In the genomic region with DNA sequence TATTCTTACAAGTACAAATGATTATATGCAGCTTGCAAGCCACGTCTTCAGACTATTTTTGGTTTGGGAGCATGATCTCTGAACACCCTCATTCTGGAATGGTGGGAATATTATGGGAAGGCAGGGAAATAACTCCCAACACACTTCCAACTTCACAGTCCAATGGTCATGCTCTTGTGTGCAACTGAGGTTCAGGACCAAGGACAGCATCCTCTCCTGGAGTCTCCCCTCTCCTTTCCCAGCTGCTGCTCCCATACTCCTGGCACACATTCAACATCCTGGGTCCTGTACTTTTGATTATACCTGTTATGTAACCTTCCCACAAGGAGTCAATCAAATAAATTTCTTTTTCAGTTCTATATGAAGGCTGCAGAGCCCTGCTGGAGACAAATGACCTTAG, we compare ENCODE assay signal across 11 mouse cellular contexts.
DNase-seq lines count a peak whose midpoint lies in the region; ATAC-seq and TF ChIP-seq lines count a peak whose summit lies in the region.
"Had no signal": no experiment of that assay in that cellular context is flagged by ENCODE, and none has a peak within 500 bp of the region (broad histone marks: within the 10 kb centered on the region; RNA-seq: fewer than 3 reads in every experiment).

No protein-coding gene starts in this region.

- H3K4me3 ChIP-seq in forebrain, embryonic 11.5 days (ENCODE audit: low read depth, low read length), result no peak overlapping the region
- no peak overlapping the region for H3K4me3 ChIP-seq in forebrain, embryonic 14.5 days (ENCODE audit: low read depth, low read length)
- H3K4me3 ChIP-seq in liver, adult 2 months (ENCODE audit: insufficient read depth, low read depth, low read length), result no peak overlapping the region
- H3K4me3 ChIP-seq in liver, embryonic 11.5 days (ENCODE audit: low read depth, low read length), result no peak overlapping the region
- no peak overlapping the region for H3K4me3 ChIP-seq in embryonic facial prominence, embryonic 10.5 days
- no peak overlapping the region for H3K4me3 ChIP-seq in midbrain, embryonic 15.5 days

- H3K9me3 ChIP-seq in forebrain, embryonic 11.5 days (ENCODE audit: control insufficient read depth, low read length), result no peaks in the 10 kb centered on the region
- no peaks in the 10 kb centered on the region for H3K9me3 ChIP-seq in forebrain, embryonic 14.5 days (replicated peaks; ENCODE audit: control insufficient read depth, low read length)
- no peaks in the 10 kb centered on the region for H3K9me3 ChIP-seq in liver, embryonic 11.5 days (ENCODE audit: control insufficient read depth, low read length)
- H3K9me3 ChIP-seq in embryonic facial prominence, embryonic 10.5 days, result no peaks in the 10 kb centered on the region
- H3K9me3 ChIP-seq in midbrain, embryonic 15.5 days, result no peaks in the 10 kb centered on the region

- DNase-seq in forebrain, embryonic 11.5 days (ENCODE audit: low spot score), result peak; percentile 53
- DNase-seq in forebrain, embryonic 14.5 days (ENCODE audit: low spot score), result no peak
- peak; percentile 27 for DNase-seq in liver, adult 2 months (ENCODE audit: extremely low read depth, low read depth, low spot score)
- no peak for DNase-seq in liver, embryonic 11.5 days (ENCODE audit: low spot score)
- DNase-seq in embryonic facial prominence, embryonic 10.5 days (ENCODE audit: low spot score), result peak; percentile 48
- DNase-seq in retina, embryonic 14.5 days (ENCODE audit: low spot score), result peak; percentile 49
- no peak for DNase-seq in cerebellum, adult 8-10 months
- DNase-seq: cerebellum, postnatal 14 days; heart, postnatal 36 days; liver, postnatal 0 days had no signal

- H3K27me3 ChIP-seq in forebrain, embryonic 11.5 days (ENCODE audit: control insufficient read depth, insufficient read depth, low read length), result no peaks in the 10 kb centered on the region
- no peaks in the 10 kb centered on the region for H3K27me3 ChIP-seq in forebrain, embryonic 14.5 days (replicated peaks; ENCODE audit: control insufficient read depth, insufficient read depth, low read length)
- H3K27me3 ChIP-seq in liver, adult 2 months (ENCODE audit: control insufficient read depth, insufficient read depth, low read length), result no peaks in the 10 kb centered on the region
- no peaks in the 10 kb centered on the region for H3K27me3 ChIP-seq in liver, embryonic 11.5 days (replicated peaks; ENCODE audit: control insufficient read depth, insufficient read depth, low read length)
- H3K27me3 ChIP-seq in embryonic facial prominence, embryonic 10.5 days (replicated peaks; ENCODE audit: low read depth, poor library complexity, severe bottlenecking), result no peaks in the 10 kb centered on the region
- no peaks in the 10 kb centered on the region for H3K27me3 ChIP-seq in midbrain, embryonic 15.5 days (replicated peaks)

- no peak overlapping the region for H3K9ac ChIP-seq in forebrain, embryonic 11.5 days (ENCODE audit: low read length)
- no peak overlapping the region for H3K9ac ChIP-seq in forebrain, embryonic 14.5 days (ENCODE audit: low read length)
- no peak overlapping the region for H3K9ac ChIP-seq in liver, adult 2 months (ENCODE audit: low read depth, low read length)
- H3K9ac ChIP-seq in liver, embryonic 11.5 days (ENCODE audit: low read depth, low read length), result no peak overlapping the region
- H3K9ac ChIP-seq in midbrain, embryonic 15.5 days, result no peak overlapping the region
- H3K9ac ChIP-seq: liver, postnatal 0 days had no signal

- WGBS in forebrain, embryonic 11.5 days, result 56% methylated on average over 1 of the region's 1 CpGs
- 73% methylated on average over 1 of the region's 1 CpGs for whole genome bisulfite sequencing in forebrain, embryonic 14.5 days
- WGBS in liver, adult 2 months, result 75% methylated on average over 1 of the region's 1 CpGs
- WGBS in liver, embryonic 11.5 days, result 31% methylated on average over 1 of the region's 1 CpGs
- WGBS in embryonic facial prominence, embryonic 10.5 days, result 63% methylated on average over 1 of the region's 1 CpGs
- WGBS in midbrain, embryonic 15.5 days, result 71% methylated on average over 1 of the region's 1 CpGs

- no peak for ATAC-seq in forebrain, embryonic 11.5 days (replicated peaks; ENCODE audit: low FRiP score)
- no peak for ATAC-seq in forebrain, embryonic 14.5 days
- ATAC-seq in liver, embryonic 11.5 days (replicated peaks; ENCODE audit: low FRiP score), result no peak
- ATAC-seq in midbrain, embryonic 15.5 days (replicated peaks), result no peak
- ATAC-seq: liver, postnatal 0 days had no signal

- no peak for TF ChIP-seq POLR2A in liver, adult 2 months (IDR thresholded peaks at IDR 0.05; ENCODE audit: extremely low read depth, insufficient read depth, low read length)

- no peak overlapping the region for H3K4me2 ChIP-seq in forebrain, embryonic 11.5 days (ENCODE audit: low read depth, low read length, severe bottlenecking)
- no peak overlapping the region for H3K4me2 ChIP-seq in forebrain, embryonic 14.5 days (ENCODE audit: low read length)
- no peak overlapping the region for H3K4me2 ChIP-seq in liver, embryonic 11.5 days
- H3K4me2 ChIP-seq in midbrain, embryonic 15.5 days, result no peak overlapping the region

- TF ChIP-seq CTCF in liver, adult 2 months (IDR thresholded peaks at IDR 0.05; ENCODE audit: low read depth, low read length), result no peak

- H3K36me3 ChIP-seq in forebrain, embryonic 11.5 days (ENCODE audit: control insufficient read depth, insufficient read depth, low read length), result no peaks in the 10 kb centered on the region
- H3K36me3 ChIP-seq in forebrain, embryonic 14.5 days (ENCODE audit: control insufficient read depth, insufficient read depth, low read length), result no peaks in the 10 kb centered on the region
- no peaks in the 10 kb centered on the region for H3K36me3 ChIP-seq in liver, adult 2 months (ENCODE audit: control insufficient read depth, insufficient read depth, low read length)
- no peaks in the 10 kb centered on the region for H3K36me3 ChIP-seq in liver, embryonic 11.5 days (ENCODE audit: control insufficient read depth, insufficient read depth, low read length)
- H3K36me3 ChIP-seq in embryonic facial prominence, embryonic 10.5 days (replicated peaks), result no peaks in the 10 kb centered on the region
- H3K36me3 ChIP-seq in midbrain, embryonic 15.5 days (replicated peaks), result no peaks in the 10 kb centered on the region

- no peak overlapping the region for H3K27ac ChIP-seq in forebrain, embryonic 11.5 days (ENCODE audit: low read depth, low read length)
- H3K27ac ChIP-seq in forebrain, embryonic 14.5 days (ENCODE audit: low read depth, low read length), result no peak overlapping the region
- H3K27ac ChIP-seq in liver, adult 2 months (replicated peaks; ENCODE audit: insufficient read depth, low read depth, low read length), result no peak overlapping the region
- H3K27ac ChIP-seq in liver, embryonic 11.5 days (ENCODE audit: low read depth, low read length), result no peak overlapping the region
- H3K27ac ChIP-seq in embryonic facial prominence, embryonic 10.5 days (replicated peaks), result no peak overlapping the region
- H3K27ac ChIP-seq in midbrain, embryonic 15.5 days, result no peak overlapping the region

- no peaks in the 10 kb centered on the region for H3K79me2 ChIP-seq in liver, adult 2 months (ENCODE audit: control insufficient read depth, insufficient read depth, low read length)

- no peaks in the 10 kb centered on the region for H3K4me1 ChIP-seq in forebrain, embryonic 11.5 days (replicated peaks; ENCODE audit: control insufficient read depth, insufficient read depth, low read length)
- no peaks in the 10 kb centered on the region for H3K4me1 ChIP-seq in forebrain, embryonic 14.5 days (ENCODE audit: control insufficient read depth, insufficient read depth, low read length)
- 0 out of 2 replicates have a peak, but pooled peaks cover 5% of the 10 kb centered on the region for H3K4me1 ChIP-seq in liver, adult 2 months (ENCODE audit: control insufficient read depth, insufficient read depth, low read length)
- no peaks in the 10 kb centered on the region for H3K4me1 ChIP-seq in liver, embryonic 11.5 days (replicated peaks; ENCODE audit: control insufficient read depth, insufficient read depth, low read length)
- peaks cover 3% of the 10 kb centered on the region; the same call in 1 of the 2 replicates for H3K4me1 ChIP-seq in embryonic facial prominence, embryonic 10.5 days
- H3K4me1 ChIP-seq in midbrain, embryonic 15.5 days, result no peaks in the 10 kb centered on the region

Comparison
In these comparisons a context has a peak if more than half of its experiments do, and no peak if none do; other contexts are left out.
1. DNase-seq: peak in forebrain, embryonic 11.5 days (single experiment), liver, adult 2 months (single experiment), embryonic facial prominence, embryonic 10.5 days (single experiment) and retina, embryonic 14.5 days (single experiment); none in forebrain, embryonic 14.5 days (single experiment), liver, embryonic 11.5 days (single experiment) and cerebellum, adult 8-10 months (single experiment).